Mouse (Mus musculus): Measurements from ENCODE around the gene Sumo3.
A peak's percentile ranks its signal among the peaks of the same experiment; 100 is the strongest.

The Sumo3 gene

DNA sequence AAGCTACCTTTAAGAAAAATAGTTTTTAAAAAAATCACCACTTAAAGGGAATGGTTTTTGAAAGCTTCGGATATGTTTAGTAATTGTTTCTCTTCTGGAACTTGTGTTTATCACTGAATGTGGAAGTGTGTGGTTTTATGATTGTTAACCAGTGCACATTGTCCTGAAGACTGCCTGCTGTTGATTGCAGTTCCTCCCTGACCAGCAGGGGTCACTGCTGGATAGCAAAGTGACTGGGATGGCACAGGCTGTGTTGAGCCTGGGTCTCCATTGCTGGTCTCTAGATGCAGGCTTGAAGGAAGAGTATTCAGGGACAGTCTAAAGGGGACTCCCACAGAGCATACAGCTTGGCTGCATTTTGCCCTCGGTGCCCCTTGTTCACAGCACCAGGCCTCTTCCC, 21.6 kb downstream of the Sumo3 start:
- DNase-seq: peak; percentile 85

DNA sequence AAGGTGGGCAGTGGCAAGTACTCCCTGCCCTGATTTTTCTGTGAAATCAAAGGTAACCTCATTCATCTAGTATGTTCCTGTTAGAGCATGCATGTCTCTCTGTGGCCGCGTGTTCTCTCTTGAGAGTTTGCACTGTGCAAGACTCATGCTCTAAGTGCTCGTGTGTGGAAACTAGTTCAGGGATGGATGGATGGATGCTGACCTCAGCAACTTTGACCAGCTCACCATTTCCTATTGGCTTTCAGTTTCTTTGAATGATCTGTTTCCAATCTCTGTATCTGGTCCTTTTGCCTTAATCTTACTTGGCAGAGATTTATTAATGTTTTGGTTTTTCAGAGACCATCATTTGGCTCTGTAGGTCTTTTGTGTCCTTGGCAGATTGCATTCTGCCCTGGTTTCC, 23.3 kb downstream of the Sumo3 start:
- DNase-seq: no peak

DNA sequence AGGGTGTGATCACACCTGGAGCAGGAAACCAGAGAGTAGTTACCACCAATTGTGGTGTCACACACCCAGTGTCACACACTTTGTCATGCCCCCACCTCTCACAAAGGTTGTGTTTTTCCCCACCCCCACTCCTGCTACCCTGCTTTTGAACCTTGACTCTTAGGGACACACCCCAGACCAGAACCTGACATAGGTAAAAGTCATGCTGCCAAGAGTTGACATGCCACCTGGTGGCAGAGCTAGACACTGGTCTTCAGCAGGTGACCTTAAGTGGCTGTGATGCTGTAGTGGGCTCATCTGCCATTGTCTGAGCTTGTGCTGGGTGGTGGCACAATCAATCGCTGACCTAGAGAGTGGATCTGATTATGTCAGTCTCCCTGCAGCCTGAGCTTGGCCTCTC, 24.1 kb downstream of the Sumo3 start:
- DNase-seq: peak; percentile 30

DNA sequence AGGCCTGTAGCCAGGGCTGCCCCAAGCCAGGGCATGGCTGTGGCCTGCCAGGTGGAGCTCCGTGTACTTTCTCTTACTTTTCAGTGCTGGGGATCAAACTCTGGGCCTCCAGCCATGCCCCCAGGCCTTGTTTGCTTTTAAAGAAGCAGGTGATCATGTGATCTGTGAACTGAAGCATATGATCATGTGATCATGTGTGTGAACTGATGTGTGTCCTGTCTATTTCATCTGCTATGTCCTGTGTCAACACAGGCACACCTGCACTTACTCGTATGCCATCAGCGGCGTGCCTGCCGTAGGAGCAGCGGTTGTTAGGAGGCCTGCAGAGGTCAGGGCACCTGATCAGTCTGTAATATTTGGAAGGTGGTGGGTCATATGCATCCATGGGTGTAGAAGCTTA, 28.1 kb downstream of the Sumo3 start:
- DNase-seq: no peak

DNA sequence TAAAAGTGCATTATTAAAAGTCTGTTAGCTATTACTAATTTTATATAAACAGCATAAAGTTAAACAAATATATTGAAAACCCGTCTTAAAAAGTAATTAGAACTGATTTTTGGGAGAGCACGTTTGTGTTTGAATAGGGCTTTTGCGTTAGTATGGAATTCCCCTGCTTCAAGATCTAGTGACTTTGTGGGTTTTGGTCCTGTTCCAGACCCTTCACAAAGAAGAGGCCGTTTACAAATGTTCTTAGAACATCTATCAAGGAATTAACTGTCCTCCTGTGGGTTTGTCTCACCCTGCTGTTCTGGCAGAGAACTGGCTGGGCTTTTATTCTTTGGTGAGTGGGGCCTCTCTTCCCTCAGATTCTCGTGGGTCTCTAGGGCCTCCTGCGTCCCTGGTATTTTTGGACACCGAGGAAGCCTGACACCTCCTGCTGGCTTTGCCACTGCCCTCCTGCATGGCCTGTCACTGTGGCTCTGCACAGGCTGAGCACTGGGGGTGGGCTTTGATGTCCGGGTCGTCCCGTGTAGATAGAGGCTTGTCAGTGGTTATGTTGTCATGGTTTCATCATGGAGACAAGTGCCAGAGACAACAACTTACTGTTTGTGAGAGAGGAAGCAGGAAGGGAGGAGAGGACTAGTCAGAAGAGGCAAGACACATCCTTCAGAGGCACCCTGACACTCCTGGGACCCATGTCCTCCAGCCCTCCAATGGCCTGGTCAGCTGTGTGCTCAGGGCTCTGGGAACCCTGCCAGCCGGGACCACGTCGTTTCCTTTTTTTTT, 28.7 kb downstream of the Sumo3 start:
- DNase-seq: no peak

DNA sequence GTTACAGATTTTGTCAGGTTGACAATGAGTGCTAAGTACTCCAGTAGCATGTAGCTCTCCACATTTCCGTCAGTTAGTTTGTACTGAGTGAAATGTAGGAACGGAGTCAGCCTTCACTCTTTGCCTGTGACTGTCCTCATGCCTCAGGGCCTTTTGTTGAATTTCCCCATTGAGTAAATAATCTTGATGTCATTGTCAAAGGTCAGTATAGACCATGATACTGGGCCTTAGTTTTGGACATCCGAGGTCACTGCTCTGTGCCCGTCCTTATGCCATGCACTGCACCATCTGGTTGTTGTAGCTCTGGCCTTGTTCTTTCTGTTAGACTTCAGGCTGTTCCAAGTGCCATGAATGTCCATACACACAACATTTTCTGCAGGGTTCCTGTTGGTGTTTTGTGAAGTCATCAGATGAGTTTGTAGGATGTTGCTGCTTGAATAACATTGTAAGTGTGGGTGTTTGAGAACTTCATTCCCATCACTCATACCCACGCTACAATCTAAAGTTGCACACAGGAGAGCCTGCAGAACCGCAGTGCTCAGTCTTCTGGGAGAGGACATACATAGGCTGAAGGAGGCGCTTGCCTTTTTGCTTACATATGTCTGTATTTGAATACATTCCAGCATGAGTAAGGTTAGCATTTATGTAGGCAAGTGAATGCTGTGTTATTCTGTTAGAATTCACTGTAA, 30.5 kb downstream of the Sumo3 start:
- DNase-seq: no peak

DNA sequence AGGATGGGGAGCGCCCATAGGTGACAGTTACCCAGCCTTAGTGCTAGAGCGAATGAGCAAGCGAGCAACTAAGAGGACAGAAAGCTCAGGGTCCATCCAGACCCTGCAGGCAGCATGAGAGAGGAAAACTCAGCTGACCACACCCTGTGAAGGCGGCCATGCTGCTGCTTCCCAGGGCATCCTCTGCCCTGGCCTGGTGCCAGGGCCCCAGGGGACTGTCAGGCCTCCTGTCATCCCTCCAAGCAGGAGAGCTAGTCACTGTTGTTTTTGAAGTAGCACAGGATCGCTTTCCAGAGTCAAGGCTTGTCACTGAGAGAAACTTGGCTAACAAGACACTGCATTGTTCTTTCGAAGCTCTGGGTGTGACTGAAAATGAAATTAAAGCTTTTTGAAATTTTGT, 33.1 kb downstream of the Sumo3 start:
- no peak for DNase-seq

DNA sequence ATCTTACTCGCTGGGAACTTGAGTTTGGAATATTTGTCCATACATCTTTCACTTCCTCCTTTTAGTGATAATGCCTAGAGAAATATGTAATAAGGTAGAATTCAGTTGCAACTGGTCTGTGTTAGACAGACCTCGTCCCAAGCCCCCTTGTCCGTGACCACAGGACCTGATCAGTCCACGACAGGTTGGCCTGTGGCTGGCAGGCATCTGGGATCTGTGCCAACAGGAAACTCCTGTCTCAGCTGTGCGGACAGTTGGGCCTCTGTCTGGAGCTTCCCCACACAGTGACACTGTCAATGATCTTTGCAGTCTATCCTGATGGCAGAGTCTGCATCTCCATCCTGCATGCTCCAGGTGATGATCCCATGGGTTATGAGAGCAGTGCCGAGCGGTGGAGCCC, 37.3 kb downstream of the Sumo3 start:
- no peak for DNase-seq

DNA sequence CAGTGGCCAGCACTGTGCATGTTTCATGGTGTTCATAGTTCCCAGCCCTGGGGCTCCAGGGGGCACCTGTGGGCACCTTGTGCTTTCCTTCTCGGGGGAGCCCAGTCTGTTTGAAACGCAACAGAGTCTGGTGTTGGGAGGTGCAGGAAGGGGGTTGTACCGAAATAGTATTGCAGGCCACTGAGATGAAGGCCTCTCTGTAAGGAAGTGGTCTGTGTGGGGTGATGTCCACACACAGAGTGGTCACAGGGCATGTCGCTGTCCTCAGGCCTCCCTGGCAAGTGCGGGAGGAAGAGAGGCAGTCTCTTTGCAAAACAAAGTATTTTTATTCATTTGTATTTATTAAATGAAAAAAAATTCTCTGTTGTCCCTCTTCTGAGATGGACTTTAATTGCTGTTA, 39.7 kb downstream of the Sumo3 start:
- DNase-seq: no peak

DNA sequence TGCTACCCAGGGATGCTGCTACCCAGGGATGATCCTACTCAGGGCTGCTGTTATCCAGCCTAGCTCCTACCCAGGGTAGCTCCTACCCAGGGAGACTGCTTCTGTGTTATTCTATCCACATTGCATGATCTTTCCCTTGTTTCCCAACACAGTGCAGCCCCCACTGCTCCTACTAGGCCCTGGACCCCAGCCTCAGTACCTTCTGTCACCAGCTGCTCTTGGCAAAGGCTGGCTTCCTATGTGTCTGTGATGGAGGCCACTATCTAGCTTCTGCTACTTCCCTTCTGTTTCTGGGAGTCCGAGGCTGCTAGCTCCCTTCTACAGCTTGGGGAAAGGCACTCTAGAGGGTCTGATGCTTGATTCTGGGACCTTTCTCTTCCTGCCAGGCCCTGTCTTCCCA, 41.6 kb downstream of the Sumo3 start:
- DNase-seq: no peak

DNA sequence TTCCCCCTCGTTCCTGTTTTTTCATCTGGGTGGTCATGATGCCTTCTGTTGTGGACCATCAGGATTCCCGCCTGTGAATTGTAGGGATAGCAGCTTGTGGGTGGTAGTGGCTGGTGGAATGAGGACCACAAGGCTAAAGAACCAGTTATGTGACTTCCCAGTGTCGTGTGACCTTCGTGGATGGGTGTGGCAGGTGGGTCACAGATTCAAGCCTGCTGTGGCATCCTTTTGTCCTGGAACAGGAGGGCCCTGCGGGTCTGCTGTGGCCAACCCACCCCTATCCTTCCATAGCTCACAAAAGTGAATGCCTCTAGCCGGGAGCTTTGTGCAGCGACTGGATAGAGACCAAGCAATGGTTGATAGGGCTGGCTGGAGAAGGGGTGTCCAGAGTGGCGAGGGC, 42.0 kb downstream of the Sumo3 start:
- DNase-seq: no peak

DNA sequence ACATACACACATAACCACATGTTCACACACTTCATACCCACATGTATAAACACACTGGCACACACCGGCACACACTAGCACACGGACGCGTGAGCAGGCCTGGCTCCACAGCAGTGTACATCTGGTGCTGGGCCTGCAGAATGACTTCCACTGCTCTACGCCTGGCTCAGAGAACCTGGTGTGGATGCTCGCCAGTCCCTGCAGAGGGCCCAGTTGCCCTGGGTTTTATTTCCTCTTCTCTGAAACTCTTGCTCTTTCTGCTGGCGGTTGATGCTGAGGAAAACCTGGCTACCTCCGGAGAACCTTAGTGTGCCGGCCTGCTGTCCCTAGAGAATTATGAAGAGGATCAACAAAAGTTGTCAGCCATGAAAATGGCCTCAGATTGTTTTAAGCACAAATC, 46.1 kb downstream of the Sumo3 start:
- no peak for DNase-seq

DNA sequence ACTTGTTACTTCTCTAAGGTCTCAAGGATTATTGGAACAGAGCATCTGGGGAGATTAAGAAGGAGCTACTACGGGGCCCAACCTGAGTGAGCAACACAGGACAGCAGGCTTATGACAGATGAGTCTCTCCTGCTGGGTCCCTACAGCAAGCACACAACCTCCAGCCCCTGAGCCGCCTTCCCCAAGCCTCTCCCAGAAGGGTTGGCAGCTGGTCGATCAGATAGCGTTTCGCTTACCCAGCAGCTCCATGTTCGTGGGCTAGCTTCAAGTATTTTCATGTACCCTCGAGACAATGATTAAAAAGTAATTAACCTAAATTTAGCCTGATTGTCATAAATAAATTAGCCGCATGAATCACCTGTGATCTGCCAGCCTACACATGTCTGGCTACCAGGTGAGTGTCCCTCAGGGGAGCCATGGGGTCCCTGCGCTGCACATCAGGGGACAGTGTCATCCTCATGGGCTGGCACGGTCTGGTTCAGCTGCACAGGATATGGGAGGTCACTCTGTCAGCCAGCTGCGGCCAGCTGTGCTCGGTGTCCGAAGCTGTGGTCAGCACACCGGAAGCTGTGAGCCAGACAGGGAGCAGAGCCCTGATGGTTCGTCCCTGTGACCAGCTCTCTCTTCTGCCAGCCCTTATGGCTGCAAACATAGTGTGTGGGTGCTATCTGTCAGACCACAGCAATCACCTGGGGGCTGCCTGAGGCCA, 52.5 kb downstream of the Sumo3 start:
- no peak for DNase-seq

DNA sequence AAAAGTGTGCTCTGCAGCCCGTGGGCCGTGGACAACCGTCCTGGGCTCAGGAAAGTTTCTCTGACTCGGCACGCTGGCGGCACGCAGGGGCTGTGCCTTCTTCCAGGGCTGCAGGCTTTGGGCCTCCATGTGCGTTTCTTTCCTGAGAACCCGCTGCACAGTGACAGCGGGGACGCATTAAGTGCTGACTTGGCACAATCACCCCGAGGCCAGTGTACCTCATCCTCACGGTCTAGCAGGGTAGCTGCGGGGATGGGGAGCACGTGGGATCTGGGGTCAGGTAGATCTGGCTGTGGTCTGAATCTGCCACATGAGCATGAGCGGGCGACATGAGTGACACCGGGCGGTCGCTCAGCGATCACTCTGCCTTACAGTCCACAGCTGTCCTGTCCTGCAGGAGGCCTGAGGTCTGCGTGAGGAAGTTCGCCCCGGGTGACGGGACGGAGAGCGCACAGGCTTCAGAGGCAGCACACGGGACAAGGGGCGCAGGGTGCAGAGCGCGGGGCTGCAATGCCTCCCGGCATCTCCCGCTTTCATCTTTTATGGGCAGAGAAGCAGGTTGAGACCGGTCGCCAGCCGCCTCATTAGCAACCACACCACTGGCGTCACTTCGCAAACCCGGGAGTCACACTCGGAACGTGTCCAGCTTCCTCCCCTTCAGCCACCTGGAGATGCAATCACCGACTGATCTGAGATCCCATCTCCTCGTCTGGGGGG, 58.2 kb downstream of the Sumo3 start:
- DNase-seq: no peak

DNA sequence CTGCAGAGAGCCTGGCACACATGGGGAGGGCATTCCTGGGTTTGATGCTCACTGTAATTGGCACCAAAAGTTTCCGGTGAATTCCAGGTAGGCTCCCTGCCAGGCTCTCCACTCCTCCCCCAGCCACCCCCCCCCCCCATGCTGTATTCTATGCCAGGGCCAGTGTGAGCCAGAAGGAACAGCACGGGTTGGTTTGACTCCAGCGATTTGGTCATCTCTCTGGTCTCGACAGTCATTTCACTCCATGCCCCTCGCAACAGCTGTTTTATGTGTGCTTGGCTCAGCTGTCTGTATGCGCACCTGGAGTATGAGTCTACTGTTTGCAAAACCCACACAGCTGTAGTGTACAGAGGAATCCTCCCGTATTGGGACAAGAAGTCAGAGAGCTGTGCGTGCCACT, 60.4 kb downstream of the Sumo3 start:
- DNase-seq: peak; percentile 18

DNA sequence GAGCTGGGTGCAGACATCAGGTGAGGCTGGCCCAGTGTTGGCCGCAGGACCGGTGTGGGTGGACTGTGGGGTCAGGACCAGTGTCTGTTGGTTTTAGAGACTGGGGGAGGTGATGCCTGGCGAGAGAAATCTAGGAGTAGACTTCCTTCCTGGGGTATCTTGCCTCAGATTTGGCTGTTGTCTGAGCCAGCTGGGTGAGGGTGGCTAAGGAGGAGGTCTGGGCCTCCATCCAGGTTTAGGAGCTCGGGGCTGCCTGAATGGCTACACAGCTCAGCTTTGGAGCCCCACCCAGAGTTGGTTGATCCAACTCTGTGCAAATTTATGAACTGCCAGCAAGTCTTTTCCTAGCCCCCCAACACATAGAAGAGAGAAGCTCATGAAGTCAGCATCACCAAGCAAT, 61.5 kb downstream of the Sumo3 start:
- DNase-seq: no peak

Data from thymus, postnatal 25 days (tissue).